Mouse (Mus musculus) spleen, adult 2 months (tissue): ENCODE measurements around the gene 2810006K23Rik.

Source experiments
- CTCF ChIP-seq: fragments of 200-500 bp; IDR thresholded peaks from 2 replicates; pipeline ENCODE4 v1.5.1; 2011; ENCODE audit warnings: mild to moderate bottlenecking, inconsistent platforms; ENCODE audit not compliant: insufficient read depth, insufficient read length, insufficient replicate concordance; ENCODE audit errors: extremely low read depth
- POLR2A ChIP-seq: fragments of 200-500 bp; IDR thresholded peaks from 2 replicates; pipeline ENCODE4 v1.6.1; 2011; ENCODE audit warnings: low read depth, low read length, inconsistent platforms

GRCm38 (mm10) chr5:124376401-124376800, 48.5 kb downstream of the 2810006K23Rik start:
- TF ChIP-seq POLR2A (no peak), CTCF (no peak)
